Mouse (Mus musculus): ENCODE results near the gene Adora1. TPM values are rescaled to one million over a fixed set of nuclear protein-coding genes. Genes with fewer than 3 reads are reported as not detected.

The Adora1 gene
- polyA plus RNA-seq, 1 experiment from 2014 or later = 8.4 TPM

- Histone ChIP-seq H3K27ac (ENCODE audit: low read length) (no peak overlapping the region), H3K4me3 (ENCODE audit: low read length) (no peak overlapping the region), H3K4me2 (ENCODE audit: low read depth, low read length) (no peak overlapping the region), H3K9me3 (ENCODE audit: control insufficient read depth, low read length) (no peaks in the 10 kb centered on the region), H3K9ac (ENCODE audit: low read length) (no peak overlapping the region), H3K4me1 (replicated peaks; ENCODE audit: control insufficient read depth, insufficient read depth, low read length) (peaks cover 9% of the 10 kb centered on the region), H3K36me3 (ENCODE audit: control insufficient read depth, insufficient read depth, low read length) (no peaks in the 10 kb centered on the region), H3K27me3 (ENCODE audit: control insufficient read depth, insufficient read depth, low read depth, low read length) (no peaks in the 10 kb centered on the region)
- 74% methylated on average over 5 of the region's 6 CpGs for WGBS
- ATAC-seq (ENCODE audit: low read depth) = no peak
Observed at GRCm38 (mm10) chr1:134212351-134212750, 22.9 kb downstream of the Adora1 start.

GRCm38 (mm10) chr1:134211631-134212030, 23.6 kb downstream of the Adora1 start:
- Histone ChIP-seq H3K4me1 (replicated peaks; ENCODE audit: control insufficient read depth, insufficient read depth, low read length) (peaks cover 9% of the 10 kb centered on the region), H3K27me3 (ENCODE audit: control insufficient read depth, insufficient read depth, low read depth, low read length) (no peaks in the 10 kb centered on the region), H3K36me3 (ENCODE audit: control insufficient read depth, insufficient read depth, low read length) (no peaks in the 10 kb centered on the region), H3K9me3 (ENCODE audit: control insufficient read depth, low read length) (no peaks in the 10 kb centered on the region), H3K4me2 (ENCODE audit: low read depth, low read length) (no peak overlapping the region), H3K9ac (ENCODE audit: low read length) (no peak overlapping the region), H3K27ac (ENCODE audit: low read length) (no peak overlapping the region), H3K4me3 (ENCODE audit: low read length) (no peak overlapping the region)
- 10% methylated on average over 2 of the region's 2 CpGs for WGBS
- no peak for ATAC-seq (ENCODE audit: low read depth)

- peaks cover 12% of the 10 kb centered on the region for H3K4me1 ChIP-seq (replicated peaks; ENCODE audit: control insufficient read depth, insufficient read depth, low read length)
- H3K27me3 ChIP-seq (ENCODE audit: control insufficient read depth, insufficient read depth, low read depth, low read length) = no peaks in the 10 kb centered on the region
- H3K9ac ChIP-seq (ENCODE audit: low read length) = no peak overlapping the region
- H3K4me3 ChIP-seq (ENCODE audit: low read length) = no peak overlapping the region
- no peak overlapping the region for H3K4me2 ChIP-seq (ENCODE audit: low read depth, low read length)
- no peak overlapping the region for H3K27ac ChIP-seq (ENCODE audit: low read length)
- no peaks in the 10 kb centered on the region for H3K36me3 ChIP-seq (ENCODE audit: control insufficient read depth, insufficient read depth, low read length)
- no peak for ATAC-seq (ENCODE audit: low read depth)
- no peaks in the 10 kb centered on the region for H3K9me3 ChIP-seq (ENCODE audit: control insufficient read depth, low read length)
- WGBS = 39% methylated on average over 6 of the region's 6 CpGs
Observed at GRCm38 (mm10) chr1:134211043-134211442, 24.2 kb downstream of the Adora1 start.

- H3K9me3 ChIP-seq (ENCODE audit: control insufficient read depth, low read length) = no peaks in the 10 kb centered on the region
- no peak for ATAC-seq (ENCODE audit: low read depth)
- H3K4me1 ChIP-seq (replicated peaks; ENCODE audit: control insufficient read depth, insufficient read depth, low read length) = peaks cover 13% of the 10 kb centered on the region
- 73% methylated on average over 6 of the region's 6 CpGs for WGBS
- no peak overlapping the region for H3K9ac ChIP-seq (ENCODE audit: low read length)
- H3K36me3 ChIP-seq (ENCODE audit: control insufficient read depth, insufficient read depth, low read length) = no peaks in the 10 kb centered on the region
- H3K27me3 ChIP-seq (ENCODE audit: control insufficient read depth, insufficient read depth, low read depth, low read length) = no peaks in the 10 kb centered on the region
- H3K27ac ChIP-seq (ENCODE audit: low read length) = no peak overlapping the region
- no peak overlapping the region for H3K4me2 ChIP-seq (ENCODE audit: low read depth, low read length)
- H3K4me3 ChIP-seq (ENCODE audit: low read length) = no peak overlapping the region
Observed at GRCm38 (mm10) chr1:134210179-134210755, 25.0 kb downstream of the Adora1 start.

- no peak overlapping the region for H3K27ac ChIP-seq (ENCODE audit: low read length)
- H3K9ac ChIP-seq (ENCODE audit: low read length) = no peak overlapping the region
- H3K36me3 ChIP-seq (ENCODE audit: control insufficient read depth, insufficient read depth, low read length) = no peaks in the 10 kb centered on the region
- no peaks in the 10 kb centered on the region for H3K9me3 ChIP-seq (ENCODE audit: control insufficient read depth, low read length)
- 17% methylated on average over 5 of the region's 5 CpGs for WGBS
- peak; percentile 36; the same call in 1 of the 2 replicates for ATAC-seq (ENCODE audit: low read depth)
- no peak overlapping the region for H3K4me3 ChIP-seq (ENCODE audit: low read length)
- H3K4me2 ChIP-seq (ENCODE audit: low read depth, low read length) = no peak overlapping the region
- H3K4me1 ChIP-seq (replicated peaks; ENCODE audit: control insufficient read depth, insufficient read depth, low read length) = peaks cover 8% of the 10 kb centered on the region
- H3K27me3 ChIP-seq (ENCODE audit: control insufficient read depth, insufficient read depth, low read depth, low read length) = no peaks in the 10 kb centered on the region
Observed at GRCm38 (mm10) chr1:134206085-134206484, 29.1 kb downstream of the Adora1 start.

- Histone ChIP-seq H3K4me3 (ENCODE audit: low read length) (no peak overlapping the region), H3K4me1 (replicated peaks; ENCODE audit: control insufficient read depth, insufficient read depth, low read length) (peaks cover 4% of the 10 kb centered on the region), H3K9ac (ENCODE audit: low read length) (no peak overlapping the region), H3K36me3 (ENCODE audit: control insufficient read depth, insufficient read depth, low read length) (no peaks in the 10 kb centered on the region), H3K9me3 (ENCODE audit: control insufficient read depth, low read length) (no peaks in the 10 kb centered on the region), H3K27ac (ENCODE audit: low read length) (no peak overlapping the region), H3K27me3 (ENCODE audit: control insufficient read depth, insufficient read depth, low read depth, low read length) (no peaks in the 10 kb centered on the region), H3K4me2 (ENCODE audit: low read depth, low read length) (no peak overlapping the region)
- WGBS = 22% methylated on average over 9 of the region's 9 CpGs
- no peak for ATAC-seq (ENCODE audit: low read depth)
Observed at GRCm38 (mm10) chr1:134205296-134206018, 29.8 kb downstream of the Adora1 start.

GRCm38 (mm10) chr1:134204230-134204629, 31.0 kb downstream of the Adora1 start:
- no peaks in the 10 kb centered on the region for H3K36me3 ChIP-seq (ENCODE audit: control insufficient read depth, insufficient read depth, low read length)
- WGBS = 85% methylated on average over 13 of the region's 13 CpGs

GRCm38 (mm10) chr1:134201751-134202420, 33.3 kb downstream of the Adora1 start:
- WGBS = 28% methylated on average over 3 of the region's 3 CpGs
- Histone ChIP-seq H3K4me1 (replicated peaks; ENCODE audit: control insufficient read depth, insufficient read depth, low read length) (peaks cover 4% of the 10 kb centered on the region), H3K27me3 (ENCODE audit: control insufficient read depth, insufficient read depth, low read depth, low read length) (no peaks in the 10 kb centered on the region), H3K4me3 (ENCODE audit: low read length) (no peak overlapping the region), H3K4me2 (ENCODE audit: low read depth, low read length) (no peak overlapping the region), H3K27ac (ENCODE audit: low read length) (no peak overlapping the region), H3K9ac (ENCODE audit: low read length) (no peak overlapping the region), H3K36me3 (ENCODE audit: control insufficient read depth, insufficient read depth, low read length) (no peaks in the 10 kb centered on the region), H3K9me3 (ENCODE audit: control insufficient read depth, low read length) (no peaks in the 10 kb centered on the region)
- no peak for ATAC-seq (ENCODE audit: low read depth)

More at GRCm38 (mm10) chr1:134204230-134204629, 31.0 kb downstream of the Adora1 start:
- ATAC-seq (ENCODE audit: low read depth) = no peak
- no peaks in the 10 kb centered on the region for H3K27me3 ChIP-seq (ENCODE audit: control insufficient read depth, insufficient read depth, low read depth, low read length)
- H3K4me1 ChIP-seq (replicated peaks; ENCODE audit: control insufficient read depth, insufficient read depth, low read length) = peaks cover 4% of the 10 kb centered on the region
- H3K9ac ChIP-seq (ENCODE audit: low read length) = no peak overlapping the region
- H3K4me3 ChIP-seq (ENCODE audit: low read length) = no peak overlapping the region
- no peak overlapping the region for H3K4me2 ChIP-seq (ENCODE audit: low read depth, low read length)
- no peak overlapping the region for H3K27ac ChIP-seq (ENCODE audit: low read length)
- no peaks in the 10 kb centered on the region for H3K9me3 ChIP-seq (ENCODE audit: control insufficient read depth, low read length)

GRCm38 (mm10) chr1:134200998-134201686, 34.1 kb downstream of the Adora1 start:
- no peak overlapping the region for H3K27ac ChIP-seq (ENCODE audit: low read length)
- H3K4me3 ChIP-seq (ENCODE audit: low read length) = no peak overlapping the region
- no peak overlapping the region for H3K4me2 ChIP-seq (ENCODE audit: low read depth, low read length)
- H3K4me1 ChIP-seq (replicated peaks; ENCODE audit: control insufficient read depth, insufficient read depth, low read length) = peaks cover 2% of the 10 kb centered on the region
- 77% methylated on average over 6 of the region's 6 CpGs for WGBS
- H3K36me3 ChIP-seq (ENCODE audit: control insufficient read depth, insufficient read depth, low read length) = no peaks in the 10 kb centered on the region
- H3K9ac ChIP-seq (ENCODE audit: low read length) = no peak overlapping the region
- H3K9me3 ChIP-seq (ENCODE audit: control insufficient read depth, low read length) = no peaks in the 10 kb centered on the region
- peak; percentile 20; the same call in 1 of the 2 replicates for ATAC-seq (ENCODE audit: low read depth)
- no peaks in the 10 kb centered on the region for H3K27me3 ChIP-seq (ENCODE audit: control insufficient read depth, insufficient read depth, low read depth, low read length)
